In genomic region chr1:38495284-38495683, GRCm38 (mm10) we compare ENCODE assay signal across 34 mouse cellular contexts.
DNase-seq lines count a peak whose midpoint lies in the region; ATAC-seq lines count a peak whose summit lies in the region.
"Had no signal": no experiment of that assay in that cellular context is flagged by ENCODE, and none has a peak within 500 bp of the region (broad histone marks: within the 10 kb centered on the region; RNA-seq: fewer than 3 reads in every experiment).

No protein-coding gene starts in this region.

- H3K36me3 ChIP-seq in forebrain, embryonic 16.5 days (ENCODE audit: control insufficient read depth, insufficient read depth) = no peaks in the 10 kb centered on the region
- H3K36me3 ChIP-seq: heart, embryonic 10.5 days; heart, embryonic 15.5 days; hindbrain, embryonic 13.5 days; limb, embryonic 15.5 days; liver, embryonic 15.5 days; neural tube, embryonic 12.5 days had no signal

- ATAC-seq in megakaryocyte progenitor cell, adult 5-6 weeks (replicated peaks; ENCODE audit: poor library complexity) = peak; percentile 50
- no peak for ATAC-seq in forebrain, embryonic 16.5 days
- ATAC-seq: forebrain, postnatal 0 days; intestine, postnatal 0 days; Patski had no signal

- H3K4me1 ChIP-seq in forebrain, embryonic 16.5 days (replicated peaks; ENCODE audit: control insufficient read depth, insufficient read depth, low read length) = peaks cover 28% of the 10 kb centered on the region
- H3K4me1 ChIP-seq: heart, embryonic 15.5 days had no signal

- no peak overlapping the region for H3K4me3 ChIP-seq in forebrain, embryonic 16.5 days (replicated peaks; ENCODE audit: low read length)
- H3K4me3 ChIP-seq: erythroblast, embryonic 14.5 days; heart, embryonic 10.5 days; heart, embryonic 15.5 days; hindbrain, embryonic 13.5 days; limb, embryonic 10.5 days; limb, embryonic 15.5 days; liver, embryonic 15.5 days; myocyte; neural tube, embryonic 12.5 days had no signal

- H3K9me3 ChIP-seq in forebrain, embryonic 16.5 days (ENCODE audit: control insufficient read depth, low read length) = no peaks in the 10 kb centered on the region
- H3K9me3 ChIP-seq: heart, embryonic 10.5 days; heart, embryonic 15.5 days; hindbrain, embryonic 13.5 days; limb, embryonic 10.5 days; limb, embryonic 15.5 days; liver, embryonic 15.5 days; neural tube, embryonic 12.5 days had no signal

- H3K27me3 ChIP-seq in forebrain, embryonic 16.5 days (replicated peaks; ENCODE audit: control insufficient read depth, insufficient read depth, low read length) = no peaks in the 10 kb centered on the region
- H3K27me3 ChIP-seq: heart, embryonic 15.5 days; hindbrain, embryonic 13.5 days; limb, embryonic 15.5 days; neural tube, embryonic 12.5 days; Patski had no signal

- no peak overlapping the region for H3K4me2 ChIP-seq in forebrain, embryonic 16.5 days (ENCODE audit: low read length)
- H3K4me2 ChIP-seq: heart, embryonic 15.5 days; hindbrain, embryonic 13.5 days; limb, embryonic 15.5 days; liver, embryonic 15.5 days; lung, embryonic 14.5 days; midbrain, embryonic 11.5 days; neural tube, embryonic 12.5 days had no signal

- DNase-seq in gastrocnemius, adult 18-20 months (ENCODE audit: low spot score) = peak; percentile 23
- DNase-seq in gastrocnemius, postnatal 25 days = no peak
- DNase-seq in 416B (ENCODE audit: low read depth) (peak; percentile 45), MEL-GATA-1-ER (ENCODE audit: extremely low read depth, low read depth) (peak; percentile 13)
- DNase-seq in right cerebral cortex, postnatal 10 days (ENCODE audit: low spot score in 2 of 2) = no peak
- no peak for DNase-seq in cerebellum, adult 8-10 months
- DNase-seq: adrenal gland, postnatal 10 days; cerebellum, adult 9-11 months; forebrain, postnatal 0 days; kidney, adult 9 months; kidney, postnatal 10 days; layer of hippocampus, adult 9-11 months; lung, embryonic 14.5 days; lung, postnatal 14 days; retina, postnatal 1 day; right cerebral cortex, postnatal 25 days; spleen, adult 18-20 months; thymus, adult 18-20 months; thymus, postnatal 25 days had no signal

- no peak overlapping the region for H3K27ac ChIP-seq in forebrain, embryonic 16.5 days (ENCODE audit: low read length)
- H3K27ac ChIP-seq: heart, embryonic 10.5 days; heart, embryonic 15.5 days; hindbrain, embryonic 13.5 days; limb, embryonic 10.5 days; limb, embryonic 15.5 days; liver, embryonic 15.5 days; neural tube, embryonic 12.5 days; stomach, postnatal 0 days had no signal

- WGBS in forebrain, embryonic 16.5 days = 98% methylated on average over 2 of the region's 2 CpGs

- H3K9ac ChIP-seq in forebrain, embryonic 16.5 days (replicated peaks; ENCODE audit: low read depth, low read length) = no peak overlapping the region
- H3K9ac ChIP-seq: forebrain, postnatal 0 days; heart, embryonic 15.5 days; hindbrain, embryonic 13.5 days; limb, embryonic 15.5 days; liver, embryonic 15.5 days; lung, embryonic 14.5 days; neural tube, embryonic 12.5 days had no signal

Comparison
In these comparisons a context has a peak if more than half of its experiments do, and no peak if none do; other contexts are left out.
1. DNase-seq: peak in gastrocnemius, adult 18-20 months (single experiment), 416B (single experiment) and MEL-GATA-1-ER (single experiment); none in gastrocnemius, postnatal 25 days (single experiment), right cerebral cortex, postnatal 10 days (0 of 2) and cerebellum, adult 8-10 months (single experiment).